Mouse (Mus musculus) spleen, postnatal 4 days (tissue): ENCODE measurements around the gene 2210017I01Rik.

Experiments used
- DNase-seq, 2 experiments: peaks; one replicate each; pipeline ENCODE4 v3.0.0; 2022; ENCODE audit warnings: low spot score in 2 of 2

Gene 2210017I01Rik

GRCm38 (mm10) chr3:92565418-92565817 is 41.9 kb downstream of the 2210017I01Rik start:
- no peak for DNase-seq
